Mouse (Mus musculus) erythroblast, embryonic 14.5 days (primary cell): ENCODE results near the gene Inpp4b. TPM values are rescaled to one million over a fixed set of nuclear protein-coding genes. Genes with fewer than 3 reads are reported as not detected.
A peak's percentile ranks its signal among the peaks of the same experiment; 100 is the strongest.

Experiments used
- H3K27me3 ChIP-seq: 2 replicates; pipeline ENCODE4 v1.6.1; 2012; ENCODE audit warnings: inconsistent platforms; ENCODE audit not compliant: control insufficient read depth
- H3K36me3 ChIP-seq: 2 replicates; pipeline ENCODE4 v1.6.1; 2012; ENCODE audit warnings: mild to moderate bottlenecking, inconsistent platforms; ENCODE audit not compliant: control insufficient read depth
- H3K4me1 ChIP-seq: 2 replicates; pipeline ENCODE4 v1.6.1; 2012; ENCODE audit warnings: inconsistent platforms; ENCODE audit not compliant: control insufficient read depth
- H3K4me3 ChIP-seq: replicated peaks from 2 replicates; pipeline ENCODE3; 2012; ENCODE audit warnings: moderate library complexity, mild to moderate bottlenecking, inconsistent platforms
- H3K9me3 ChIP-seq: 2 replicates; pipeline ENCODE4 v1.6.1; 2012; ENCODE audit warnings: low read length, inconsistent platforms, mixed read lengths; ENCODE audit not compliant: control insufficient read depth
- GATA1 ChIP-seq: IDR thresholded peaks from 2 replicates; pipeline ENCODE4 v1.6.1; 2012; ENCODE audit warnings: low read length, inconsistent platforms, mixed read lengths
- TAL1 ChIP-seq: IDR thresholded peaks from 3 replicates; pipeline ENCODE4 v1.6.1; 2012; ENCODE audit warnings: low read length, inconsistent platforms, mixed read lengths
- polyA plus RNA-seq: library from polyadenylated mRNA; stranded (reverse); fragments of >175 nt; gene quantifications from 2 replicates; pipeline ENCODE4 v1.2.3, GENCODE M21; 2012

Inpp4b gene
- polyA plus RNA-seq, 1 experiment = not detected

- peaks cover 5% of the 10 kb centered on the region for H3K4me1 ChIP-seq
Measured at GRCm38 (mm10) chr8:81756663-81757062, 414.3 kb downstream of the Inpp4b start.

GRCm38 (mm10) chr8:81757580-81758144 is 415.3 kb downstream of the Inpp4b start:
- H3K36me3 ChIP-seq = no peaks in the 10 kb centered on the region
- TF ChIP-seq GATA1 (no peak), TAL1 (no peak)
- no peak overlapping the region for H3K4me3 ChIP-seq
- peaks cover 5% of the 10 kb centered on the region for H3K4me1 ChIP-seq
- no peaks in the 10 kb centered on the region for H3K27me3 ChIP-seq
- H3K9me3 ChIP-seq = no peaks in the 10 kb centered on the region

More at GRCm38 (mm10) chr8:81756663-81757062, 414.3 kb downstream of the Inpp4b start:
- no peaks in the 10 kb centered on the region for H3K27me3 ChIP-seq
- H3K36me3 ChIP-seq = no peaks in the 10 kb centered on the region
- H3K4me3 ChIP-seq = no peak overlapping the region
- TF ChIP-seq GATA1 = no peak
- no peak for TF ChIP-seq TAL1
- no peaks in the 10 kb centered on the region for H3K9me3 ChIP-seq

GRCm38 (mm10) chr8:81761466-81761865 is 419.1 kb downstream of the Inpp4b start:
- H3K27me3 ChIP-seq = no peaks in the 10 kb centered on the region
- H3K36me3 ChIP-seq = no peaks in the 10 kb centered on the region
- peaks cover 14% of the 10 kb centered on the region for H3K4me1 ChIP-seq
- TF ChIP-seq GATA1 = no peak
- TF ChIP-seq TAL1 = no peak
- no peaks in the 10 kb centered on the region for H3K9me3 ChIP-seq
- H3K4me3 ChIP-seq = no peak overlapping the region

- H3K4me3 ChIP-seq = no peak overlapping the region
- no peaks in the 10 kb centered on the region for H3K36me3 ChIP-seq
- no peaks in the 10 kb centered on the region for H3K9me3 ChIP-seq
- H3K4me1 ChIP-seq = peaks cover 35% of the 10 kb centered on the region
- TF ChIP-seq GATA1 = no peak
- no peak for TF ChIP-seq TAL1
- no peaks in the 10 kb centered on the region for H3K27me3 ChIP-seq
Measured at GRCm38 (mm10) chr8:81766033-81766432, 423.7 kb downstream of the Inpp4b start.

GRCm38 (mm10) chr8:81767411-81768312 is 425.3 kb downstream of the Inpp4b start:
- TF ChIP-seq GATA1 (no peak), TAL1 (no peak)

GRCm38 (mm10) chr8:81768313-81768675 is 425.9 kb downstream of the Inpp4b start:
- no peaks in the 10 kb centered on the region for H3K9me3 ChIP-seq
- H3K4me3 ChIP-seq = peak overlapping the region; percentile 55
- H3K4me1 ChIP-seq = peaks cover 48% of the 10 kb centered on the region
- TF ChIP-seq TAL1 = no peak
- no peak for TF ChIP-seq GATA1
- H3K36me3 ChIP-seq = no peaks in the 10 kb centered on the region
- no peaks in the 10 kb centered on the region for H3K27me3 ChIP-seq

More at GRCm38 (mm10) chr8:81767411-81768312, 425.3 kb downstream of the Inpp4b start:
- Histone ChIP-seq H3K9me3 (no peaks in the 10 kb centered on the region), H3K4me1 (peaks cover 42% of the 10 kb centered on the region), H3K27me3 (no peaks in the 10 kb centered on the region), H3K4me3 (peak overlapping the region; percentile 55), H3K36me3 (no peaks in the 10 kb centered on the region)

- Histone ChIP-seq H3K4me3 (no peak overlapping the region), H3K36me3 (no peaks in the 10 kb centered on the region), H3K9me3 (no peaks in the 10 kb centered on the region), H3K27me3 (no peaks in the 10 kb centered on the region), H3K4me1 (peaks cover 54% of the 10 kb centered on the region)
- no peak for TF ChIP-seq GATA1
Measured at GRCm38 (mm10) chr8:81768731-81769445, 426.5 kb downstream of the Inpp4b start.

GRCm38 (mm10) chr8:81770603-81771276 is 428.4 kb downstream of the Inpp4b start:
- H3K9me3 ChIP-seq = no peaks in the 10 kb centered on the region

GRCm38 (mm10) chr8:81772855-81773254 is 430.5 kb downstream of the Inpp4b start:
- H3K4me1 ChIP-seq = peaks cover 60% of the 10 kb centered on the region
- H3K9me3 ChIP-seq = no peaks in the 10 kb centered on the region
- no peaks in the 10 kb centered on the region for H3K27me3 ChIP-seq
- no peaks in the 10 kb centered on the region for H3K36me3 ChIP-seq
- TF ChIP-seq TAL1 (no peak), GATA1 (no peak)
- H3K4me3 ChIP-seq = no peak overlapping the region

More at GRCm38 (mm10) chr8:81770603-81771276, 428.4 kb downstream of the Inpp4b start:
- no peaks in the 10 kb centered on the region for H3K27me3 ChIP-seq
- H3K4me3 ChIP-seq = no peak overlapping the region
- no peaks in the 10 kb centered on the region for H3K36me3 ChIP-seq
- TF ChIP-seq TAL1 (no peak), GATA1 (no peak)
- H3K4me1 ChIP-seq = peaks cover 68% of the 10 kb centered on the region
